Mouse (Mus musculus) liver, adult 2 months (tissue): ENCODE measurements around the gene Dusp14. TPM values are rescaled to one million over a fixed set of nuclear protein-coding genes. Genes with fewer than 3 reads are reported as not detected.

Experiments
- DNase-seq: peaks from one replicate; pipeline ENCODE4 v3.0.0-alpha.2; 2011; ENCODE audit warnings: low read depth, low spot score; ENCODE audit errors: extremely low read depth
- H3K27ac ChIP-seq: fragments of 200-500 bp; replicated peaks from 2 replicates; pipeline ENCODE4 v1.5.1; 2012; ENCODE audit warnings: low read depth, mild to moderate bottlenecking, control low read depth, inconsistent platforms, low read length; ENCODE audit not compliant: insufficient read depth
- H3K27me3 ChIP-seq: fragments of 200-500 bp; 2 replicates; pipeline ENCODE4 v1.6.1; 2012; ENCODE audit warnings: mild to moderate bottlenecking, moderate library complexity, low read length, inconsistent platforms; ENCODE audit not compliant: control insufficient read depth, insufficient read depth
- H3K36me3 ChIP-seq: fragments of 200-500 bp; 2 replicates; pipeline ENCODE4 v1.6.1; 2012; ENCODE audit warnings: low read length, inconsistent platforms; ENCODE audit not compliant: control insufficient read depth, insufficient read depth
- H3K4me1 ChIP-seq: fragments of 200-500 bp; 2 replicates; pipeline ENCODE4 v1.6.1; 2011; ENCODE audit warnings: low read length; ENCODE audit not compliant: control insufficient read depth, insufficient read depth
- H3K4me3 ChIP-seq: fragments of 200-500 bp; 2 replicates; pipeline ENCODE4 v1.5.1; 2011; ENCODE audit warnings: low read depth, mild to moderate bottlenecking, control low read depth, low read length, moderate library complexity; ENCODE audit not compliant: insufficient read depth
- H3K79me2 ChIP-seq: fragments of 200-500 bp; 2 replicates; pipeline ENCODE4 v1.6.1; 2012; ENCODE audit warnings: inconsistent platforms, mild to moderate bottlenecking, low read length, moderate library complexity; ENCODE audit not compliant: control insufficient read depth, insufficient read depth
- H3K9ac ChIP-seq: fragments of 200-500 bp; 2 replicates; pipeline ENCODE4 v1.6.1; 2012; ENCODE audit warnings: low read depth, mild to moderate bottlenecking, control low read depth, inconsistent platforms, low read length
- CTCF ChIP-seq: fragments of 200-500 bp; IDR thresholded peaks from 2 replicates; pipeline ENCODE4 v1.5.1; 2011; ENCODE audit warnings: low read depth, low read length, control low read depth
- POLR2A ChIP-seq: fragments of 200-500 bp; IDR thresholded peaks from 2 replicates; pipeline ENCODE4 v1.6.1; 2011; ENCODE audit warnings: low read length, control low read depth; ENCODE audit not compliant: insufficient read depth; ENCODE audit errors: extremely low read depth
- WGBS: fragments of 180-500 bp; shearing (Covaris S2); methylation state at CpG from one replicate; pipeline ENCODE4 v1.1.7; 2018; 5-methylcytosine and 5-hydroxymethylcytosine counted together
- polyA plus RNA-seq: library from polyadenylated mRNA; depleted of rRNA; stranded (reverse); fragments of >200 nt; gene quantifications from 2 replicates; pipeline ENCODE4 v1.2.3, GENCODE M21; 2012; rRNA removed
- total RNA-seq: library from RNA; depleted of rRNA; stranded (reverse); fragments of >200 nt; gene quantifications from 2 replicates; pipeline ENCODE4 v1.2.3, GENCODE M21; 2014; rRNA removed

Gene Dusp14
- total and polyA plus RNA-seq, 2 experiments, result 0.83 to 4.5 TPM

GRCm38 (mm10) chr11:83999411-83999915 lies 69.6 kb downstream of the Dusp14 start:
- H3K27ac ChIP-seq, result no peak overlapping the region
- no peaks in the 10 kb centered on the region for H3K79me2 ChIP-seq
- DNase-seq, result no peak
- TF ChIP-seq POLR2A (no peak), CTCF (no peak)
- no peak overlapping the region for H3K4me3 ChIP-seq
- WGBS, result 91% methylated on average over 4 of the region's 4 CpGs
- H3K9ac ChIP-seq, result no peak overlapping the region
- H3K36me3 ChIP-seq, result peaks cover 52% of the 10 kb centered on the region
- no peaks in the 10 kb centered on the region for H3K27me3 ChIP-seq
- no peaks in the 10 kb centered on the region; the same call in 1 of the 2 replicates for H3K4me1 ChIP-seq

DNA sequence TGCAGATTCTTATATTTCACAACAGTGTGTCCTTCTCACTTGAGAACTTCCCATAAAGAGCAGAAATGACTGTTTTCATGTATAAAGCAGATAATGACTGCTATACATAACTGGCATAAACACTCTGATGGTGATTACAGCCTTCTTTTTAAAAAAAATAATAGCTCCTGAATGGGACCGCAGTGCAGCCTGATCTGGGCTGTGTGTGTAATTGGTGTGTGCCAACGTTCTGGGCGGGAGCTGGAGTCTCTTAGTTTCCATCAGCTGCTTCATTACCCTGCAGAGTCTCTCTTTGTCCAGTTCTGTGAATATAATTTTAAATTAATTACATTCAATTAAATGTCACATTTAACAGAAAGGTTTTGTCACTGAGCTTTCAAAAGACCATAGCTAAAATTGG lies 70.1 kb downstream of the Dusp14 start:
- Histone ChIP-seq H3K27ac (no peak overlapping the region), H3K9ac (no peak overlapping the region), H3K4me1 (no peaks in the 10 kb centered on the region; the same call in 1 of the 2 replicates), H3K36me3 (peaks cover 54% of the 10 kb centered on the region), H3K79me2 (no peaks in the 10 kb centered on the region), H3K27me3 (no peaks in the 10 kb centered on the region), H3K4me3 (no peak overlapping the region)
- DNase-seq, result no peak
- WGBS, result 91% methylated on average over 3 of the region's 3 CpGs
- TF ChIP-seq POLR2A, result no peak
- no peak for TF ChIP-seq CTCF

Other genes with a start within 250 kb of the Dusp14 start
- gene Hnf1b, start 219.2 kb downstream of the Dusp14 start, total RNA-seq, result 2.2 and 2.4 TPM in 2 replicates
- gene Hnf1b, start 219.2 kb downstream of the Dusp14 start, polyA plus RNA-seq, result 13.7 and 14.9 TPM in 2 replicates
- 10.4 and 12.0 TPM in 2 replicates for gene Ddx52, start 127.2 kb downstream of the Dusp14 start, total RNA-seq
- gene Ddx52, start 127.2 kb downstream of the Dusp14 start, polyA plus RNA-seq, result 2.5 and 2.7 TPM in 2 replicates
- gene Synrg, start 104.8 kb downstream of the Dusp14 start, total RNA-seq, result 6.5 and 7.7 TPM in 2 replicates
- 6.8 and 9.1 TPM in 2 replicates for gene Synrg, start 104.8 kb downstream of the Dusp14 start, polyA plus RNA-seq
- 4.3 and 6.4 TPM in 2 replicates for gene Tada2a, start 60.3 kb upstream of the Dusp14 start, total RNA-seq
- 3.1 and 3.3 TPM in 2 replicates for gene Tada2a, start 60.3 kb upstream of the Dusp14 start, polyA plus RNA-seq
- gene Acaca, start 60.4 kb upstream of the Dusp14 start, total RNA-seq, result 86.4 and 89.3 TPM in 2 replicates
- gene Acaca, start 60.4 kb upstream of the Dusp14 start, polyA plus RNA-seq, result 15.4 and 20.7 TPM in 2 replicates
- 11.6 and 12.4 TPM in 2 replicates for gene Gm11437, start 98.2 kb upstream of the Dusp14 start, total RNA-seq
- gene Gm11437, start 98.2 kb upstream of the Dusp14 start, polyA plus RNA-seq, result 3.0 and 4.9 TPM in 2 replicates